Mouse (Mus musculus): ENCODE measurements around the gene Ablim2. TPM values are rescaled to one million over a fixed set of nuclear protein-coding genes. Genes with fewer than 3 reads are reported as not detected.
A peak's percentile ranks its signal among the peaks of the same experiment; 100 is the strongest.

Ablim2 gene
- polyA plus RNA-seq, 1 experiment from 2014 or later, result 0.77 TPM

GRCm38 (mm10) chr5:35896556-35896955 is 138.9 kb downstream of the Ablim2 start:
- no peak overlapping the region for H3K9ac ChIP-seq (ENCODE audit: low read length)
- no peak overlapping the region for H3K4me3 ChIP-seq (ENCODE audit: low read length)
- no peak overlapping the region for H3K4me2 ChIP-seq (ENCODE audit: low read depth, low read length)
- H3K9me3 ChIP-seq (ENCODE audit: control insufficient read depth, low read length), result no peaks in the 10 kb centered on the region
- H3K36me3 ChIP-seq (ENCODE audit: control insufficient read depth, insufficient read depth, low read length), result no peaks in the 10 kb centered on the region
- peaks cover 52% of the 10 kb centered on the region for H3K4me1 ChIP-seq (replicated peaks; ENCODE audit: control insufficient read depth, insufficient read depth, low read length)
- H3K27ac ChIP-seq (ENCODE audit: low read length), result no peak overlapping the region
- ATAC-seq (ENCODE audit: low read depth), result no peak
- WGBS, result 87% methylated on average over 4 of the region's 4 CpGs
- no peaks in the 10 kb centered on the region for H3K27me3 ChIP-seq (ENCODE audit: control insufficient read depth, insufficient read depth, low read depth, low read length)

- ATAC-seq (ENCODE audit: low read depth), result no peak
- Histone ChIP-seq H3K4me3 (ENCODE audit: low read length) (no peak overlapping the region), H3K4me1 (replicated peaks; ENCODE audit: control insufficient read depth, insufficient read depth, low read length) (peaks cover 53% of the 10 kb centered on the region), H3K36me3 (ENCODE audit: control insufficient read depth, insufficient read depth, low read length) (no peaks in the 10 kb centered on the region), H3K27me3 (ENCODE audit: control insufficient read depth, insufficient read depth, low read depth, low read length) (no peaks in the 10 kb centered on the region), H3K9me3 (ENCODE audit: control insufficient read depth, low read length) (no peaks in the 10 kb centered on the region), H3K4me2 (ENCODE audit: low read depth, low read length) (no peak overlapping the region), H3K9ac (ENCODE audit: low read length) (no peak overlapping the region), H3K27ac (ENCODE audit: low read length) (no peak overlapping the region)
- 78% methylated on average over 4 of the region's 4 CpGs for WGBS
Observed at GRCm38 (mm10) chr5:35897147-35897546, 139.5 kb downstream of the Ablim2 start.

- no peak overlapping the region for H3K4me2 ChIP-seq (ENCODE audit: low read depth, low read length)
- H3K27me3 ChIP-seq (ENCODE audit: control insufficient read depth, insufficient read depth, low read depth, low read length), result no peaks in the 10 kb centered on the region
- H3K9ac ChIP-seq (ENCODE audit: low read length), result no peak overlapping the region
- H3K36me3 ChIP-seq (ENCODE audit: control insufficient read depth, insufficient read depth, low read length), result no peaks in the 10 kb centered on the region
- H3K9me3 ChIP-seq (ENCODE audit: control insufficient read depth, low read length), result no peaks in the 10 kb centered on the region
- peaks cover 54% of the 10 kb centered on the region for H3K4me1 ChIP-seq (replicated peaks; ENCODE audit: control insufficient read depth, insufficient read depth, low read length)
- H3K4me3 ChIP-seq (ENCODE audit: low read length), result no peak overlapping the region
- no peak overlapping the region for H3K27ac ChIP-seq (ENCODE audit: low read length)
- ATAC-seq (ENCODE audit: low read depth), result no peak
- WGBS, result 45% methylated on average over 4 of the region's 4 CpGs
Observed at GRCm38 (mm10) chr5:35898114-35898513, 140.4 kb downstream of the Ablim2 start.

- H3K4me3 ChIP-seq (ENCODE audit: low read length), result no peak overlapping the region
- H3K4me2 ChIP-seq (ENCODE audit: low read depth, low read length), result no peak overlapping the region
- H3K9ac ChIP-seq (ENCODE audit: low read length), result no peak overlapping the region
- H3K4me1 ChIP-seq (replicated peaks; ENCODE audit: control insufficient read depth, insufficient read depth, low read length), result peaks cover 58% of the 10 kb centered on the region
- no peak for ATAC-seq (ENCODE audit: low read depth)
- no peaks in the 10 kb centered on the region for H3K36me3 ChIP-seq (ENCODE audit: control insufficient read depth, insufficient read depth, low read length)
- H3K27ac ChIP-seq (ENCODE audit: low read length), result no peak overlapping the region; the same call in 1 of the 2 replicates
- whole genome bisulfite sequencing, result 73% methylated on average over 3 of the region's 3 CpGs
- H3K9me3 ChIP-seq (ENCODE audit: control insufficient read depth, low read length), result no peaks in the 10 kb centered on the region
- no peaks in the 10 kb centered on the region for H3K27me3 ChIP-seq (ENCODE audit: control insufficient read depth, insufficient read depth, low read depth, low read length)
Observed at GRCm38 (mm10) chr5:35898994-35899393, 141.3 kb downstream of the Ablim2 start.

- peak; percentile 70 for ATAC-seq (ENCODE audit: low read depth)
- H3K4me2 ChIP-seq (ENCODE audit: low read depth, low read length), result peak overlapping the region; percentile 15
- no peaks in the 10 kb centered on the region for H3K27me3 ChIP-seq (ENCODE audit: control insufficient read depth, insufficient read depth, low read depth, low read length)
- no peak overlapping the region for H3K9ac ChIP-seq (ENCODE audit: low read length)
- H3K9me3 ChIP-seq (ENCODE audit: control insufficient read depth, low read length), result no peaks in the 10 kb centered on the region
- WGBS, result 14% methylated on average over 10 of the region's 10 CpGs
- peak overlapping the region; percentile 65 for H3K27ac ChIP-seq (ENCODE audit: low read length)
- no peak overlapping the region for H3K4me3 ChIP-seq (ENCODE audit: low read length)
- H3K36me3 ChIP-seq (ENCODE audit: control insufficient read depth, insufficient read depth, low read length), result no peaks in the 10 kb centered on the region
- H3K4me1 ChIP-seq (replicated peaks; ENCODE audit: control insufficient read depth, insufficient read depth, low read length), result peaks cover 60% of the 10 kb centered on the region
Observed at GRCm38 (mm10) chr5:35900401-35901225, 142.9 kb downstream of the Ablim2 start.

GRCm38 (mm10) chr5:35901226-35901809 is 143.6 kb downstream of the Ablim2 start:
- peaks cover 57% of the 10 kb centered on the region for H3K4me1 ChIP-seq (replicated peaks; ENCODE audit: control insufficient read depth, insufficient read depth, low read length)
- H3K4me2 ChIP-seq (ENCODE audit: low read depth, low read length), result peak overlapping the region; percentile 15
- H3K36me3 ChIP-seq (ENCODE audit: control insufficient read depth, insufficient read depth, low read length), result no peaks in the 10 kb centered on the region
- WGBS, result 32% methylated on average over 12 of the region's 12 CpGs
- no peaks in the 10 kb centered on the region for H3K27me3 ChIP-seq (ENCODE audit: control insufficient read depth, insufficient read depth, low read depth, low read length)
- ATAC-seq (ENCODE audit: low read depth), result peak; percentile 90
- H3K9me3 ChIP-seq (ENCODE audit: control insufficient read depth, low read length), result no peaks in the 10 kb centered on the region
- no peak overlapping the region for H3K9ac ChIP-seq (ENCODE audit: low read length)
- H3K4me3 ChIP-seq (ENCODE audit: low read length), result no peak overlapping the region
- H3K27ac ChIP-seq (ENCODE audit: low read length), result peak overlapping the region; percentile 65

- H3K4me3 ChIP-seq (ENCODE audit: low read length), result no peak overlapping the region
- no peaks in the 10 kb centered on the region for H3K27me3 ChIP-seq (ENCODE audit: control insufficient read depth, insufficient read depth, low read depth, low read length)
- H3K4me2 ChIP-seq (ENCODE audit: low read depth, low read length), result no peak overlapping the region
- 58% methylated on average over 8 of the region's 8 CpGs for WGBS
- H3K36me3 ChIP-seq (ENCODE audit: control insufficient read depth, insufficient read depth, low read length), result no peaks in the 10 kb centered on the region
- no peak overlapping the region for H3K9ac ChIP-seq (ENCODE audit: low read length)
- H3K4me1 ChIP-seq (replicated peaks; ENCODE audit: control insufficient read depth, insufficient read depth, low read length), result peaks cover 66% of the 10 kb centered on the region
- no peak overlapping the region for H3K27ac ChIP-seq (ENCODE audit: low read length)
- H3K9me3 ChIP-seq (ENCODE audit: control insufficient read depth, low read length), result no peaks in the 10 kb centered on the region
- ATAC-seq (ENCODE audit: low read depth), result no peak
Observed at GRCm38 (mm10) chr5:35903456-35903855, 145.8 kb downstream of the Ablim2 start.

- Histone ChIP-seq H3K9ac (ENCODE audit: low read length) (no peak overlapping the region), H3K4me1 (replicated peaks; ENCODE audit: control insufficient read depth, insufficient read depth, low read length) (peaks cover 62% of the 10 kb centered on the region), H3K36me3 (ENCODE audit: control insufficient read depth, insufficient read depth, low read length) (no peaks in the 10 kb centered on the region), H3K4me3 (ENCODE audit: low read length) (no peak overlapping the region), H3K4me2 (ENCODE audit: low read depth, low read length) (no peak overlapping the region), H3K27ac (ENCODE audit: low read length) (no peak overlapping the region), H3K9me3 (ENCODE audit: control insufficient read depth, low read length) (no peaks in the 10 kb centered on the region), H3K27me3 (ENCODE audit: control insufficient read depth, insufficient read depth, low read depth, low read length) (no peaks in the 10 kb centered on the region)
- no peak for ATAC-seq (ENCODE audit: low read depth)
- WGBS, result 51% methylated on average over 8 of the region's 8 CpGs
Observed at GRCm38 (mm10) chr5:35905283-35905682, 147.6 kb downstream of the Ablim2 start.

GRCm38 (mm10) chr5:35907090-35907489 is 149.4 kb downstream of the Ablim2 start:
- H3K9me3 ChIP-seq (ENCODE audit: control insufficient read depth, low read length), result no peaks in the 10 kb centered on the region
- H3K27ac ChIP-seq (ENCODE audit: low read length), result peak overlapping the region; percentile 18; the same call in 1 of the 2 replicates
- no peak overlapping the region for H3K4me3 ChIP-seq (ENCODE audit: low read length)
- no peaks in the 10 kb centered on the region for H3K36me3 ChIP-seq (ENCODE audit: control insufficient read depth, insufficient read depth, low read length)
- no peak overlapping the region for H3K9ac ChIP-seq (ENCODE audit: low read length)
- no peaks in the 10 kb centered on the region for H3K27me3 ChIP-seq (ENCODE audit: control insufficient read depth, insufficient read depth, low read depth, low read length)
- 45% methylated on average over 4 of the region's 4 CpGs for WGBS
- no peak overlapping the region for H3K4me2 ChIP-seq (ENCODE audit: low read depth, low read length)
- ATAC-seq (ENCODE audit: low read depth), result peak; percentile 51
- H3K4me1 ChIP-seq (replicated peaks; ENCODE audit: control insufficient read depth, insufficient read depth, low read length), result peaks cover 48% of the 10 kb centered on the region

Data from lung, embryonic 16.5 days (tissue).